Mouse (Mus musculus) stomach, postnatal 0 days (tissue): ENCODE data around the gene Acly.

ENCODE experiments used
- CTCF ChIP-seq: IDR thresholded peaks from 2 replicates; pipeline ENCODE4 v1.5.1; 2016; ENCODE audit warnings: antibody characterized with exemption, low read depth, mild to moderate bottlenecking, moderate library complexity
- EP300 ChIP-seq: optimal IDR thresholded peaks from 2 replicates; pipeline ENCODE3; 2016; ENCODE audit warnings: antibody characterized with exemption

DNA sequence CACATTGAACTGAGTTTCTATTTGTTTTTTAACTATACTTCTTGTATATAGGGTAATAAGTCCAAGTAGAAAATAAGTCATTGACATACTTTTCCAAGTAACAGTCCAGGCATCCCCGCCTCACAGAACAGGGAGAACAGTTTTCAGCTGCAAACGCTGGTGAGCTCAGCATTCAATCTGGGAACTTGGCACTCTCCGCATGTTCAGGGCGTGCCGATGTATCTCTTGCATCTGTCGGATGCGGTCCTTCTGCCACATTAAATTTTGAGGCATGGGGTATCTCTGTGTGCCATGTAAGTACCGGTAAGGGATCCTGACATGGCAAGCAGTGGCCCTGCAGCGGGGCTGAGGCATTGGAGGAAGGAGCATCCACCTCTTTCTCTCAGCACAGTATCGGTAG, 65.1 kb downstream of the Acly start:
- TF ChIP-seq EP300 = no peak
- no peak for TF ChIP-seq CTCF
